8 mouse cellular contexts compared by ENCODE assay signal in the genomic region with DNA sequence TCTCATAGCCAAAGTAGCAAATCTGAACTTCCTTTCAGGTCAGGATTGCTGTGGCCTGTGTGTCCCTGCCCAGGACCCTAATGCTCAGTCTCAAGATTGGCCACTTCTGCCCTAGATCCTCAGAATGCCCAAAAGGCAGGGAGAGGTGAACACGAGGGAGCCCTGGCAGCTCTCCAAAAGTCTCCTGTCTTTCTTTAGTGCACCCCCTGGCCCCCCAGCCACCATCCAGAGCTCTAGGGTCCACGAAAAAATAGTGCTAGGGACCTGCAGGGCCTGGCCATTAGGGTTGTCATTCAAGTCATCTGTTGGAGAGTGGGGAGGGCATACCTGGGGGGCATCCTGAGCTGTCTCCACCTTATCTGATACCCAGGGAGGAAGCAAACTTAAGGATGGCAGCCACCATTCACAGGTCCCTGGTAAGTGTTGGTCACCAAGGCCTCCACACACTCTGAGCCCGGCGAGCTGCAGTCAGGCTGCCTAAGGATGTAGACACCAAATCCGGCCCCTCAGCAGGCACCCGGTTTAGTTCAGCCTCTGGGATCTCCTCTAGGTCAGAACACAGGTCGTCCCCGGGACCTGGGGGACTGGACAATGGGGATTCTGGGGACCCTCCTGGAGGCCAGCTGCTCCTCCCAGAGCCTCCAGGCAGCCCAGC. TPM values are rescaled to one million over a fixed set of nuclear protein-coding genes. Genes with fewer than 3 reads are reported as not detected.
DNase-seq lines count a peak whose midpoint lies in the region; ATAC-seq and TF ChIP-seq lines count a peak whose summit lies in the region.

No protein-coding gene starts in this region.

- 70% methylated on average over 8 of the region's 8 CpGs for WGBS in kidney, postnatal 0 days
- 56% methylated on average over 8 of the region's 8 CpGs for WGBS in embryonic facial prominence, embryonic 13.5 days
- 62% methylated on average over 8 of the region's 8 CpGs for WGBS in intestine, embryonic 16.5 days
- 64% methylated on average over 8 of the region's 8 CpGs for WGBS in neural tube, embryonic 11.5 days

- no peak for DNase-seq in kidney, postnatal 0 days (ENCODE audit: low spot score)
- DNase-seq in kidney, adult 11 months, result no peak
- DNase-seq in neural tube, embryonic 11.5 days (ENCODE audit: low spot score), result no peak
- no peak for DNase-seq in frontal cortex, postnatal 14 days (ENCODE audit: low spot score in 2 of 2)
- DNase-seq in B cell, adult 2 months, result no peak
- DNase-seq in lung, postnatal 4 days, result no peak

- TF ChIP-seq CTCF in kidney, postnatal 0 days (IDR thresholded peaks at IDR 0.05; ENCODE audit: low read depth), result no peak

- no peak overlapping the region for H3K27ac ChIP-seq in kidney, postnatal 0 days
- no peak overlapping the region for H3K27ac ChIP-seq in embryonic facial prominence, embryonic 13.5 days
- H3K27ac ChIP-seq in intestine, embryonic 16.5 days (ENCODE audit: low read length), result no peak overlapping the region
- H3K27ac ChIP-seq in neural tube, embryonic 11.5 days (ENCODE audit: low read depth, low read length), result 0 out of 2 replicates have a peak overlapping the region, but pooled peaks have one; percentile 91

- H3K36me3 ChIP-seq in kidney, postnatal 0 days (ENCODE audit: insufficient read depth, low read length), result 0 out of 2 replicates have a peak, but pooled peaks cover 3% of the 10 kb centered on the region
- H3K36me3 ChIP-seq in embryonic facial prominence, embryonic 13.5 days, result no peaks in the 10 kb centered on the region
- no peaks in the 10 kb centered on the region for H3K36me3 ChIP-seq in intestine, embryonic 16.5 days (ENCODE audit: control insufficient read depth, insufficient read depth, low read length)
- no peaks in the 10 kb centered on the region for H3K36me3 ChIP-seq in neural tube, embryonic 11.5 days (ENCODE audit: control insufficient read depth, insufficient read depth, low read length)

- H3K4me3 ChIP-seq in kidney, postnatal 0 days (replicated peaks; ENCODE audit: low read depth, low read length), result peak overlapping the region; percentile 48
- H3K4me3 ChIP-seq in embryonic facial prominence, embryonic 13.5 days, result peak overlapping the region; percentile 80
- H3K4me3 ChIP-seq in intestine, embryonic 16.5 days (ENCODE audit: low read length), result peak overlapping the region; percentile 90
- peak overlapping the region; percentile 61 for H3K4me3 ChIP-seq in neural tube, embryonic 11.5 days (ENCODE audit: low read depth, low read length)

- no peaks in the 10 kb centered on the region for H3K9me3 ChIP-seq in kidney, postnatal 0 days (replicated peaks; ENCODE audit: low read length)
- no peaks in the 10 kb centered on the region for H3K9me3 ChIP-seq in embryonic facial prominence, embryonic 13.5 days
- no peaks in the 10 kb centered on the region for H3K9me3 ChIP-seq in intestine, embryonic 16.5 days (ENCODE audit: control insufficient read depth, low read length)
- H3K9me3 ChIP-seq in neural tube, embryonic 11.5 days (ENCODE audit: control insufficient read depth, low read length), result no peaks in the 10 kb centered on the region

- H3K27me3 ChIP-seq in kidney, postnatal 0 days (ENCODE audit: insufficient read depth, low read length), result no peaks in the 10 kb centered on the region
- H3K27me3 ChIP-seq in embryonic facial prominence, embryonic 13.5 days, result no peaks in the 10 kb centered on the region
- no peaks in the 10 kb centered on the region for H3K27me3 ChIP-seq in intestine, embryonic 16.5 days (replicated peaks; ENCODE audit: control insufficient read depth, insufficient read depth, low read length)
- H3K27me3 ChIP-seq in neural tube, embryonic 11.5 days (ENCODE audit: control insufficient read depth, insufficient read depth, low read length), result no peaks in the 10 kb centered on the region

- peaks cover 23% of the 10 kb centered on the region; the same call in 1 of the 2 replicates for H3K4me1 ChIP-seq in kidney, postnatal 0 days (replicated peaks; ENCODE audit: insufficient read depth, low read length)
- H3K4me1 ChIP-seq in embryonic facial prominence, embryonic 13.5 days, result peaks cover 35% of the 10 kb centered on the region
- peaks cover 26% of the 10 kb centered on the region for H3K4me1 ChIP-seq in intestine, embryonic 16.5 days (ENCODE audit: control insufficient read depth, insufficient read depth, low read length)
- peaks cover 27% of the 10 kb centered on the region for H3K4me1 ChIP-seq in neural tube, embryonic 11.5 days (ENCODE audit: control insufficient read depth, insufficient read depth, low read length)

- no peak for ATAC-seq in kidney, postnatal 0 days (replicated peaks; ENCODE audit: low FRiP score, low read depth)
- no peak; the same call in 1 of the 2 replicates for ATAC-seq in embryonic facial prominence, embryonic 13.5 days (ENCODE audit: insufficient number of reproducible peaks, insufficient read depth, low FRiP score, low TSS enrichment, low read depth)
- no peak for ATAC-seq in intestine, embryonic 16.5 days
- no peak for ATAC-seq in neural tube, embryonic 11.5 days (ENCODE audit: insufficient read depth, low FRiP score, low TSS enrichment)

- H3K4me2 ChIP-seq in kidney, postnatal 0 days (ENCODE audit: low read length), result peak overlapping the region; percentile 94
- H3K4me2 ChIP-seq in embryonic facial prominence, embryonic 13.5 days, result peak overlapping the region; percentile 99
- H3K4me2 ChIP-seq in intestine, embryonic 16.5 days (ENCODE audit: low read depth, low read length), result peak overlapping the region; percentile 96
- peak overlapping the region; percentile 82 for H3K4me2 ChIP-seq in neural tube, embryonic 11.5 days (ENCODE audit: low read depth)

- H3K9ac ChIP-seq in kidney, postnatal 0 days (ENCODE audit: low read depth, low read length), result peak overlapping the region; percentile 65; the same call in 1 of the 2 replicates
- H3K9ac ChIP-seq in embryonic facial prominence, embryonic 13.5 days, result peak overlapping the region; percentile 87
- peak overlapping the region; percentile 92 for H3K9ac ChIP-seq in intestine, embryonic 16.5 days (ENCODE audit: low read depth, low read length)
- peak overlapping the region; percentile 87 for H3K9ac ChIP-seq in neural tube, embryonic 11.5 days (ENCODE audit: low read length)

RNA-seq across cellular contexts. Expression of a gene that starts 2.1 kb away (rescaled TPM):
- polyA plus RNA-seq in kidney, postnatal 0 days (2015; fragmentation: Nextera tagmentation; extraction: Ambion mirVana), result 60.6 and 62.2 TPM in 2 replicates
- 63.7 and 70.8 TPM in 2 replicates for polyA plus RNA-seq in embryonic facial prominence, embryonic 13.5 days (2015; fragmentation: Nextera tagmentation; extraction: Ambion mirVana)
- polyA plus RNA-seq in intestine, embryonic 16.5 days (2015; fragmentation: Nextera tagmentation; extraction: Ambion mirVana), result 98.7 and 105 TPM in 2 replicates
- 282 and 316 TPM in 2 replicates for polyA plus RNA-seq in neural tube, embryonic 11.5 days (2014; fragmentation: Nextera tagmentation; extraction: Ambion mirVana)

RNA-seq across cellular contexts. Expression of a gene that starts 13.1 kb away (rescaled TPM):
- polyA plus RNA-seq in kidney, postnatal 0 days (2015; fragmentation: Nextera tagmentation; extraction: Ambion mirVana), result 91.0 and 99.8 TPM in 2 replicates
- 152 and 158 TPM in 2 replicates for polyA plus RNA-seq in embryonic facial prominence, embryonic 13.5 days (2015; fragmentation: Nextera tagmentation; extraction: Ambion mirVana)
- 102 and 112 TPM in 2 replicates for polyA plus RNA-seq in intestine, embryonic 16.5 days (2015; fragmentation: Nextera tagmentation; extraction: Ambion mirVana)
- 165 and 178 TPM in 2 replicates for polyA plus RNA-seq in neural tube, embryonic 11.5 days (2014; fragmentation: Nextera tagmentation; extraction: Ambion mirVana)

RNA-seq across cellular contexts. Expression of a gene that starts 45.5 kb away (rescaled TPM):
- 0.84 and 1.2 TPM in 2 replicates for polyA plus RNA-seq in kidney, postnatal 0 days (2015; fragmentation: Nextera tagmentation; extraction: Ambion mirVana)
- polyA plus RNA-seq in embryonic facial prominence, embryonic 13.5 days (2015; fragmentation: Nextera tagmentation; extraction: Ambion mirVana), result 1.6 and 1.7 TPM in 2 replicates
- 7.1 and 9.0 TPM in 2 replicates for polyA plus RNA-seq in intestine, embryonic 16.5 days (2015; fragmentation: Nextera tagmentation; extraction: Ambion mirVana)
- 0.30 and 0.53 TPM in 2 replicates for polyA plus RNA-seq in neural tube, embryonic 11.5 days (2014; fragmentation: Nextera tagmentation; extraction: Ambion mirVana)

RNA-seq across cellular contexts. Expression of a gene that starts 47.4 kb away (rescaled TPM):
- polyA plus RNA-seq in kidney, postnatal 0 days (2015; fragmentation: Nextera tagmentation; extraction: Ambion mirVana), result 2.3 and 2.7 TPM in 2 replicates
- polyA plus RNA-seq in embryonic facial prominence, embryonic 13.5 days (2015; fragmentation: Nextera tagmentation; extraction: Ambion mirVana), result 3.0 and 3.5 TPM in 2 replicates
- 8.9 and 11.7 TPM in 2 replicates for polyA plus RNA-seq in intestine, embryonic 16.5 days (2015; fragmentation: Nextera tagmentation; extraction: Ambion mirVana)
- polyA plus RNA-seq in neural tube, embryonic 11.5 days (2014; fragmentation: Nextera tagmentation; extraction: Ambion mirVana), result 3.2 and 4.1 TPM in 2 replicates
